Mouse (Mus musculus): ENCODE measurements at regions not wholly inside any gene's neighbourhood (a gene's known extent, or its start where the extent isn't known, plus 50 kb on each side); places are given as distances from the start of the nearest gene placed in this dataset.

DNA sequence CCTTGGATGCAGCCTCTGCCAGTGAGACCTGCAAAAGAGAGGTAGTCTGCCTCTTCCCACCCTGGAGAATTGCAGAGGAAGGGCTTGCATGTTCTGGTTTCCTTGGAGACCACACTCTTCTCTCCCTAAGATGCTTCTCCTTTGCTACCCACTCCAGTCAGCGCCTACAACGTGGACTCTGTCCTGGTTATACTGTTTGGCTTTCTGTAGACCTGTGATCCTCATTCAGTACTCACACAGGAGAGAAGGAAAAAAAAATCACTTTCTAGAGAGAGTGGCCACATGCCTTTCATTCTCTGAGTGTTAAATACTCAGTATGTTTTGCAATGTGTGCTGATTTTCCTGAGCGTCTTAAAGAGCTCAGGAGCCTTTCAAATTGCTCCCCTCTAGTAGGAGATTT, 372.0 kb upstream of the Tenm4 start:
- TF ChIP-seq CTCF (IDR thresholded peaks at IDR 0.05; ENCODE audit: low read depth): no peak
- no peak for TF ChIP-seq EP300 (IDR thresholded peaks at IDR 0.05; ENCODE audit: low read depth)
